Mouse (Mus musculus) right cerebral cortex, adult 2 months (tissue): ENCODE measurements around the gene Cend1.
"Not testable (repeated sequence)": the region's sequence is repeated elsewhere in the genome, so short reads cannot be mapped to it uniquely, and the experiment has no call there.

Experiments
- DNase-seq, 2 experiments: peaks; one replicate each; pipeline ENCODE4 v3.0.0; 2021 to 2022; ENCODE audit warnings: low spot score in 2 of 2

Gene Cend1

DNA sequence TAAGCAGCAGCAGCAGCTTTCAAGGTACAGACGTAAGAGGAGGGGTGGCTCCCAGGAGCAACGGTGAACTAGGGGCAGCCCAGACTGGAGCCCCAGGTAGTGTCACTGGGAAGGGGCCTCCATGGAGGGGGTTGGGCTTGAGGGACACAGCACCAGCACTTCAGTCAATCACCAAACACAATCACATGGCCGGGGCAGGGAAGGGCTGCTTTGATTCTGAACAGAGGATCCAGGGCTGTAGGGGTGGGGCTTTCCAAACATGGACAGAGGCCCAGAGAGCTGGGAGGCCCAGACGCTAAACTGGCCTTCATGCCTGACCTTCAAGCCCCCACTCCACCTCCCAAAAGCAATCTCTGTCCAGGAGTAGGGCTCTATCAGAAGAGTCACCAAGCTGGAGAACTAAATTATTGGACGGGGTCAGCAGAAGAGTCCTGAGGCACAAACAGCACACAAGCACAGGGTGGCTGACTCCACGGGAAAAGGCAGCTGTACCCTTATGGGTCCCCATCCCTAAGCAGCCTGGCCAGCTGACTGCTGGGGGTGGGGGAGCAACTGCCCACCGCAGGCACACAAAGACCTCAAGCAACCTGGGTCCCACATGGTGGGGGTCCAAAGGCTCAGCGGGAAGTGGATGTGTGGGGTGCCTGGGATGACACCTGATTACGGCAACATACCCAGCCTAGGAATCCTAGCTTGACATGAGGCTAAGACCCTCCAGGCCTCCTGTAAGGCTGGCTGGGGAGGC lies 721 bp upstream of the Cend1 start:
- no peak for DNase-seq

DNA sequence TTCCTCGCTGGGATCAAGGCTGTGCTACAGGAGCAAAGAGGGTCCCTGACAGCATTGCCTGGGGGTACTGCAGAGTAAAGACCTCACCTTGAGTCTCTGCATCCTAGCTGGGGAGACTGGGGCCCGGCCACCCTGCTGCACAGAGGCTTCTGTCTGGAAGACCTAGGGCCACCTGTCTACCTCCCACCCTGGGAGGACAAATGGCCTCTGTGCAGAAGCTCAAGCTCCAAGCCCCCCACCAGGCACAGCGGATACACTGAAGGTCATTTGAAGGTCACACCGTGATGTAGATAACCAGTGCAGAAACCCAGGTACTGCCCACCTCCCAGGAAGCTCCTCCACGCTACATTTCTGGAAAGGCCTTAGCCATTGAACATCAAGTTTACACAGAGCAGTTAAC lies 590 bp downstream of the Cend1 start:
- no peak for DNase-seq

- DNase-seq: no peak
These were observed 2.2 kb downstream of the Cend1 start for GRCm38 (mm10) chr7:141426948-141427730.

- DNase-seq: no peak
These were observed 5.5 kb downstream of the Cend1 start for GRCm38 (mm10) chr7:141423811-141424210.

GRCm38 (mm10) chr7:141420030-141420702 lies 9.1 kb downstream of the Cend1 start:
- no peak for DNase-seq

- peak; percentile 64 to 65 for DNase-seq
These were observed 10.3 kb downstream of the Cend1 start for GRCm38 (mm10) chr7:141418970-141419369.

DNA sequence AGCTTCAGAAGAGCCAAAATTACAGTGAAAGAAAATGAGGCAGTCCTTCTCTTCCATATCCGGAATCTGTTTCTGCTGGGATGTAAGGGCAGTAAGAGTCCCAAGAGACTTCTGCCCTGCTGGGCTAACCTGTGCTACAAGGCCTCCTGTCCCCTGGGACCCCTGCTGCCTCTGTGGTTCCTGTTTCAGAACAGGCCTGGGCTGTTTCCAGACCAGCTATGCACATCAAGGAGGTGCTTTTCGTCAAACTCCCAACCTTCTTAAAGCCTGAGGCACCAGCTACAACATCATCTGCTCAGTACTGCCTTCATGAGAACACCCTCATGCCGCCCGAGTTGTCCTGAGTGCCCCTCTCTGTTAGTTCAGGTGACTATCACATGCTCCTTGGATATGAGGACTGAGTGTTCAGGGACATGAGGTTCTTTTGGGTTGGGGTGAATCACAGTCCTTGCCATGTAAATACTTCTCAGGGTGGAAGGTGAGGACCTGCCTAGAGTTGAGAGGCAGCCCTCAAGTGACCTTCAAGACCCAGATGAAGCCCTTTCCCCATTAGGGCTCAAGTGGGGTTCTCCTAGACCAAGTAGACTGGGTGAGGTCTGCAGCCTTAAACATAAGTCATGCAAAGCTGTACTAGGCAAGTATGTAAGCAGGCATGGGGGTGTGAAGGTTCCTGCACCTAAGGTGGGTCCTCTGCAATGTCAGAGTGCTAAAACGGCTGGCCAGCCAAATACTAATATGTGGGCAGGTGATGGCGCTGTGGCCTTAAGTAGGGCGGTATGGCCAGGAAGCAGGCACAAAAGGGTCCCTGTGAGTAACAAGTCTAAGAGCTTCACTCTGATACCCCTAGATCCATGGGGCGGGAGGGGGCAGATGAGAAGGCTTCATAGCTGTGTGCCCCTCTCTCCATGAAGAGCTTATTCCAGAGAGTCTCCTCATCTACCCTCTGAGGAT lies 11.3 kb downstream of the Cend1 start:
- DNase-seq: no peak

- no peak for DNase-seq
These were observed 13.0 kb downstream of the Cend1 start for GRCm38 (mm10) chr7:141416144-141416841.

- peak; percentile 98 to 99 for DNase-seq
These were observed 15.3 kb downstream of the Cend1 start, which contains the start of gene Gatd1 for GRCm38 (mm10) chr7:141413809-141414584. Gatd1 (minus strand) TSS chr7:141414136.

- no peak for DNase-seq
These were observed 16.0 kb downstream of the Cend1 start for GRCm38 (mm10) chr7:141413331-141413730.

DNA sequence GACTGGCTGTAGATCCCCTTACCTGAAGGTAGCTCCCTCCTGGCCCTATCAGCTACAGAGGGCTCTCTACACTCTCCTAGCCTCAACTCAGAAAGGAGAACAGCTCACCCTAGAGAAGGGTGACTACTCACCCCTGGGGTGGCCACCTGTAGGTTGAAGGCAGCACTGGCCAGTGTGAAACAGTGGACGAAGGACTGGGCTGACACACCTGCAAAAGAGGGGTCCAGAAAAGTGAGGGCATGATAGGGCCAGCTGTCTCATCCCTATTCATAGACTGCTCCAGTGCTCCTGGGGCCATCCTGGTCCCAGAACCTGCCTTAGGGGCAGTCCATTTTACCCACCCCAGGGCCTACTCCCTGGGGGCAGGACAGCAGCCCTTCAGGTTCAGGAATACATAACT lies 17.6 kb downstream of the Cend1 start:
- DNase-seq: no peak

- no peak for DNase-seq
These were observed 18.7 kb downstream of the Cend1 start for GRCm38 (mm10) chr7:141410631-141411030.

DNA sequence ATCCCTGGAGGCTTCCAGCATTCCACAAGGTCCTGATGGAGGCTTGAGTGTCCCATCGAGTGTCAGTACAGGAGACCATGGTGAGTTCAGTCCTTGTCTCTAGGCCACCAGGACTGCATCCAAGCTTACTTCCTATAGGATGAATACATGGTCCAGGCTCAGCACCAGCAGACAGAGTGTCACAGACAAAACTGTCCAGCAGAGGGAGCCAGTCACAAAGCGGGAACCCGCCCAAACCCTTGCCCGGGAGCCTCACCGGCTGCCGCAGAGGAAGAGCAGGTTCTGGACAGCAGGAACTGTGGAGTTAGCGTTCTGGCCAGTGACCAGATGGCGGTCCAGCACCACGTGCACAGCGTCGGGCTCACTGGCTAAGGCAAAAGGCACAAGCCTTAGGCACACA lies 20.5 kb downstream of the Cend1 start:
- DNase-seq: peak; percentile 89 to 92

DNA sequence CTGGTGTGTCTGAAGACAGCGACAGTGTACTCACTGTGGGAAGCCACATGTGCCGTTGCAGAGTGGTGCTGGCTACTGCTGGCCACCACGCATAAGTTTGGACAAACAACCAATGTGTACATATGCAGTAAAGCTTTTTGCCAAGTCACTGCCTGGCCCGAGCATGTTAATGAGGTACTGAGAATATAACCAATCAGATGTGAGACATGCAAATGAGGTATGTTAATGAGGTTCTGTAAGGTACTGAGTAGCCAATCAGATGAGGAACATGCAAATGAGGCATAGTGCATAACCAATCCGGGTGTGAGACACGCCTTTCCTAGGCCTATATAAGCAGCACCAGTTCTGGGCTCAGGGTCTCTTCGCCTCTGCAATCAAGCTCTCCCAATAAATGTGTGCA lies 21.6 kb downstream of the Cend1 start:
- not testable (repeated sequence) for DNase-seq

DNA sequence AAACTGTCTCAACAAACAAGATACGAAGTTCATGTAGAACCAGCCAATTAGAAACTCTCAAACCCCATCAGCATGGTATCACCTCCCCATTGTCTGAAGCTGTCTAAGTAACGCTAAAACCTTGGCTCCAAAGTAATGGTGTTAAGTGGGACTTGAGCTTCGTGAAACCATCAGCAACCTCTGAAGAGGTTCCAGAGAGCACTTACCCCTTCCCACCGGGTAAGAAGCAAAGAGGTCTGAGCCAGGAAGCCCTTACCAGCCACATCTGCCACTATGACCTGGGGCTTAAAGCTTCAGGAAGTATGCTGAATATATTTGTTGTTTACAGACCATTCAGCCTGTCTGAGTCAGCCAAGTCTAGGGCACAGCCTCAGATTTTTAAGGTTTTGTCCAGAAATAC lies 23.8 kb downstream of the Cend1 start:
- no peak for DNase-seq

- DNase-seq: peak; percentile 39 to 46
These were observed 26.0 kb downstream of the Cend1 start for GRCm38 (mm10) chr7:141403305-141403704.

DNA sequence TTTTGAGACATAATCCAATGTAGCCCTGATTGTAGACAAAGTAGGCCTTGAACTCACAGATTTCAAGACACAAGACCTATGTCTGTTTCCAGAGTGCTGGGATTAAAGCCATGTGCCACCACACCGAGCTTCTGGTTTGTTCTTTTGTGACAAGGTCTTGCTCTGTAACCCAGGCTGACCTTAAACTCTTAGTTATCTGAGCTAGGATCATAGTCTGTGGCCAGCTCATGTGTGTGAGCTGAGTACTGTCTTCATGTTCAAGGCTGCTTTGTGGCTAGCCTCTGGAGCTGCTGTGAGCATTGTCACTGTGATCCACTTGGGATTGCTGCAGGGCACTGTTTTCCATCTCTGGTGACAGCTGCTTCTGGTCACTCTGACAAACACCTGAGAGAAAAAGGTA lies 33.9 kb downstream of the Cend1 start:
- no peak for DNase-seq

- DNase-seq: peak; percentile 47
These were observed 34.5 kb downstream of the Cend1 start for GRCm38 (mm10) chr7:141394771-141395170.

GRCm38 (mm10) chr7:141394158-141394557 lies 35.1 kb downstream of the Cend1 start:
- DNase-seq: no peak
